Mouse (Mus musculus) brain, embryonic 14.5 days (tissue): ENCODE measurements around the gene Gm30302.
"Not testable (repeated sequence)": the region's sequence is repeated elsewhere in the genome, so short reads cannot be mapped to it uniquely, and the experiment has no call there.

ENCODE experiments used
- CTCF ChIP-seq: fragments of 200-500 bp; IDR thresholded peaks from 2 replicates; pipeline ENCODE4 v1.5.1; 2012; ENCODE audit warnings: inconsistent platforms, mild to moderate bottlenecking, moderate library complexity, borderline replicate concordance; ENCODE audit not compliant: insufficient read depth, insufficient read length; ENCODE audit errors: extremely low read depth
- POLR2A ChIP-seq: fragments of 200-500 bp; IDR thresholded peaks from 2 replicates; pipeline ENCODE4 v1.6.1; 2012; ENCODE audit warnings: mild to moderate bottlenecking, inconsistent platforms, borderline replicate concordance; ENCODE audit not compliant: poor library complexity, insufficient read depth, insufficient read length, severe bottlenecking; ENCODE audit errors: extremely low read depth

DNA sequence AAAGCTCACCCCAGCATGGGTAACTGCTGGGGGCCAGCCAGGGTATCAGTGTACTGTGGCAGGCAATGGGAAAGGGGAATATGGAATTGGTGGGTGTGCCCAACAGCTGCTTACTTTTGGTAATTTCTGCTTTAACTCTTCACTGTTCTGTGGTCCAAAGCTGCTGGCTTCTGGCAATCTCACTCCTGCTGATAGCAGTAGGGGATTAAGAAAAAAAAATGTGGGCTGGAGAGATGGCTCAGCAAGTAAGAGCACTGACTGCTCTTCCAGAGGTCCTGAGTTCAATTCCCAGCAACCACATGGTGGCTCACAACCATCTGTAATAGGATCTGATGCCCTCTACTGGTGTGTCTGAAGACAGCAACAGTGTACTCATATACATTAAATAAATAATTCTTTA, 27.3 kb downstream of the Gm30302 start:
- TF ChIP-seq CTCF, POLR2A: not testable (repeated sequence)
